Mouse (Mus musculus) cerebellum, adult 9-10 months (tissue): ENCODE measurements around the gene Olfr341.

Source experiments
- DNase-seq: peaks from one replicate; pipeline ENCODE4 v3.0.0; 2022

Olfr341 gene

DNA sequence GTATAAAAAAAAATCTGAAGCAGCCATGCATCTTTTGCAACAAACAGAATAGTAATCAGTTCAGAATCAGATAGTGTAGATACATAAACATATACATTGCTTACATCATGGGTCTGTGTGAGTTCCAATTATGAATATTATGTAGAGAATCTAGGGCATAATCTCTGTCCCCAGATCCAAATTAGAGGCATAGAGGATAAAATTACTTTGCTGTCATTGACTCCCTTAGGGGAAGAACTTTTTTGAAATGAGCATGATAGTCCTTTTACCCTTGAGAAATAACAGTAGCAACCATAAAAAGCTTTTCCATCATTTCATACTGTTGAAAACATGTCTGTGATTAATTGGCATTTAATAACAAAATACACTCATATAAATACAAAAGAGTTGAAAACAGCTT lies at the start of gene Olfr341:
Gene Olfr341, minus strand, starts transcription at position 101 of the 400 bp plus-strand sequence.
- DNase-seq: no peak

DNA sequence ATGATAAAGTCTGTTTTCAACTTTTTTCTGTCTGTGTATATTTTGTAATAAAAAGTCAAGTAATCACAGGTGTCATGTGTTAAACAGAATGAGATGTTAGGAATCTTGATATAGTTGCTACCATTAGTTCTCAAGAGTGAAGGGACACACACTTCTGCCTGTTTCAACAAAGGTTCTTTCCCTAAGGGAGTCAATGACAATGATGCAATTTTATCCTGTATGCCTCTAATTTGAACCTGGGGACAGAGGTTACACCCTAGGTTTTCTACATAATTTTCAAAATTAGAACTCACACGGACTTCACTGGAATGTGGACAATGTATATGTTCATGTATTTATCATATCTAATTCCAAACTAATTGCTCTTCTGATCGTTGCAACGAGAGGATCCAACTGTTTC lies 42.4 kb upstream of the Olfr341 start, which contains the start of gene Olfr342:
Gene Olfr342, plus strand, starts transcription at position 301 of the 400 bp plus-strand sequence.
- DNase-seq: no peak

DNA sequence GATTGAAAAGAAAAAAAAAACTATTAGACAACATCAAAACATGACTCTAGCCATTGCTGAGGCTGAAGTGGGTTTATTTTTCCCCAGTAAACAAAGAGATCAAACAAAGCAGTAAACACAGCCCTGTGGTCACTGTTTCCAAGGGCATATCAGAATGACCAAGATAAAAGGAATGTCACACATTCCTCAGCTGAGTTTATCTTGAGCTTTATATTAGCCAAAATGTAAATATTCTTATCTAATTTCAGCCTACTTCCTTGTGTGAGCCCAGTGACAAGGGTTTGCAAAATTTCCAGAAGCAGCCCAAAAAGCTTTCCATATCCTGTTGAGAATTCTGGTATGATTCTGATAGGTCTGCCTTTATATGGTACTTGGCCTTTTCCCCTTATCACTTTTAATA lies 8.6 kb downstream of the Olfr341 start:
- no peak for DNase-seq

DNA sequence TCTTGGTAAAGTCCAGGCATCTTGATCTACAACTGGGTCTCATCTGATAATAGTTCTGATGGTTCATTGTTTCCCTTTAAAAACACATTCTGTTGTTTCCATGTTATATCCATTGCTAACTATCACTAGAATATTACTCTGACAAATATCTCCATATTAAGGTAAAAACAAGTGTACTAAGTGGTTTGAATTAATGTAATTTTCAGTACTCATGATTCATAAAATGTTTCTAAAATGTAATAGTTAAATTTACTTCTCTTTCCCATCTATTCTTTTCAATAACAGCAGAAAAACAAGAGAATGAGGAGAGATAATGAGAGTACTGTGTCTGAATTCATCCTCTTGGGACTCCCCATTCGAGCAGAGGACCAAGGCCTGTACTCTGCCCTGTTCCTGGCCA lies 30.0 kb downstream of the Olfr341 start, which contains the start of gene Olfr340:
Gene Olfr340, plus strand, starts transcription at position 301 of the 400 bp plus-strand sequence.
- no peak for DNase-seq
